In the genomic region with DNA sequence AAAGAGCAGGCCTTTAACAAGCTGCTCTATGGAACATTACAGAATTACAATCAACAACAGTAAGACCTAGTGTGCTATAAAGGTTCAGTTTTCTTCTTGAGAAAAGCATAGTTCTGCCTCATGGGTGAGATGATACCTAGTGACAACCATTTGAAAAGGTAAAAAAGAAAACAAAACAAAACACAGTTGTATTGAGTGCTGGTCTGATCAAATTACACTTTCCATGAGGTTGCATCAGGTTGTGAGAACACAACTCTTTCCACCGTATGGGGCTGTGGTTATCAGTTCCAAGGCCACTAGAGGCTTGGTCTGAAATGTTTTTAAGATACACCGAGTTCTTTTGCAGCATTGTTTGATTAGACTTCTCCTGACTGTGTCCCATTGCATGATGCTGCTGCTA, we compare ENCODE assay signal across 9 mouse cellular contexts. TPM values are rescaled to one million over a fixed set of nuclear protein-coding genes. Genes with fewer than 3 reads are reported as not detected.
A peak's percentile ranks its signal among the peaks of the same experiment; 100 is the strongest.
DNase-seq lines count a peak whose midpoint lies in the region; ATAC-seq and TF ChIP-seq lines count a peak whose summit lies in the region.
"Had no signal": no experiment of that assay in that cellular context is flagged by ENCODE, and none has a peak within 500 bp of the region (broad histone marks: within the 10 kb centered on the region; RNA-seq: fewer than 3 reads in every experiment).

No protein-coding gene starts in this region.

- ATAC-seq in forebrain, postnatal 0 days = no peak
- no peak for ATAC-seq in liver, embryonic 16.5 days (ENCODE audit: low read depth)

- H3K4me3 ChIP-seq in C2C12 (ENCODE audit: insufficient read depth, poor library complexity, severe bottlenecking) (peak overlapping the region; percentile 49), ES-Bruce4 (ENCODE audit: low read depth, low read length) (no peak overlapping the region)
- peak overlapping the region; percentile 48; the same call in 1 of the 2 replicates for H3K4me3 ChIP-seq in forebrain, postnatal 0 days (ENCODE audit: low read depth, low read length)
- H3K4me3 ChIP-seq in liver, embryonic 16.5 days (ENCODE audit: low read depth, low read length) = peak overlapping the region; percentile 70

- no peak overlapping the region for H3K27ac ChIP-seq in ES-Bruce4 (ENCODE audit: insufficient read depth, low read length)
- H3K27ac ChIP-seq in forebrain, postnatal 0 days (ENCODE audit: low read depth, low read length) = no peak overlapping the region
- no peak overlapping the region for H3K27ac ChIP-seq in liver, embryonic 16.5 days (ENCODE audit: low read length)

- H3K36me3 ChIP-seq in C2C12 (ENCODE audit: control insufficient read depth, insufficient read depth) (no peaks in the 10 kb centered on the region), ES-Bruce4 (ENCODE audit: control insufficient read depth, insufficient read depth, low read length, poor library complexity, severe bottlenecking) (peaks cover 30% of the 10 kb centered on the region)
- peaks cover 3% of the 10 kb centered on the region for H3K36me3 ChIP-seq in forebrain, postnatal 0 days (ENCODE audit: insufficient read depth)
- H3K36me3 ChIP-seq in liver, embryonic 16.5 days (ENCODE audit: control insufficient read depth, insufficient read depth) = peaks cover 13% of the 10 kb centered on the region; the same call in 1 of the 2 replicates

- peaks cover 47% of the 10 kb centered on the region for H3K9me3 ChIP-seq in ES-Bruce4 (replicated peaks; ENCODE audit: control insufficient read depth, insufficient read depth, low read length, poor library complexity, severe bottlenecking)
- H3K9me3 ChIP-seq in forebrain, postnatal 0 days (ENCODE audit: low read length) = peaks cover 11% of the 10 kb centered on the region; the same call in 1 of the 2 replicates
- peaks cover 9% of the 10 kb centered on the region for H3K9me3 ChIP-seq in liver, embryonic 16.5 days (replicated peaks; ENCODE audit: control insufficient read depth, low read length)

- peak overlapping the region; percentile 77 for H3K4me2 ChIP-seq in forebrain, postnatal 0 days (ENCODE audit: low read depth)
- peak overlapping the region; percentile 64; the same call in 1 of the 2 replicates for H3K4me2 ChIP-seq in liver, embryonic 16.5 days (ENCODE audit: low read depth, low read length)

- no peaks in the 10 kb centered on the region for H3K27me3 ChIP-seq in C2C12 (ENCODE audit: control insufficient read depth, insufficient read depth, insufficient read length)
- H3K27me3 ChIP-seq in ES-Bruce4 (ENCODE audit: control insufficient read depth, insufficient read depth, low read length, poor library complexity, severe bottlenecking) = no peaks in the 10 kb centered on the region
- H3K27me3 ChIP-seq in forebrain, postnatal 0 days (ENCODE audit: insufficient read depth, low read length) = no peaks in the 10 kb centered on the region
- no peaks in the 10 kb centered on the region for H3K27me3 ChIP-seq in liver, embryonic 16.5 days (ENCODE audit: control insufficient read depth, insufficient read depth, low read depth, low read length)

- peak overlapping the region; percentile 56 for H3K9ac ChIP-seq in ES-Bruce4 (ENCODE audit: low read depth, poor library complexity, severe bottlenecking)
- H3K9ac ChIP-seq in forebrain, postnatal 0 days = peak overlapping the region; percentile 58; the same call in 1 of the 2 replicates
- H3K9ac ChIP-seq in liver, embryonic 16.5 days (ENCODE audit: low read depth, low read length) = no peak overlapping the region

- TF ChIP-seq EP300 in ES-Bruce4 (IDR thresholded peaks at IDR 0.05; ENCODE audit: insufficient read depth, low read depth, low read length) = no peak

- TF ChIP-seq POLR2A in ES-Bruce4 (IDR thresholded peaks at IDR 0.05; ENCODE audit: insufficient read depth, low read length) = no peak

- no peak overlapping the region for H3ac ChIP-seq in C2C12 (ENCODE audit: control insufficient read depth, insufficient read length, low read depth)

- whole genome bisulfite sequencing in forebrain, postnatal 0 days = 86% methylated on average over 2 of the region's 2 CpGs
- 29% methylated on average over 2 of the region's 2 CpGs for WGBS in liver, embryonic 16.5 days (ENCODE audit: insufficient replicate concordance)

- H3K4me1 ChIP-seq in ES-Bruce4 (ENCODE audit: control insufficient read depth, insufficient read depth, low read length) = peaks cover 1% of the 10 kb centered on the region
- H3K4me1 ChIP-seq in forebrain, postnatal 0 days (ENCODE audit: insufficient read depth) = no peaks in the 10 kb centered on the region; the same call in 1 of the 2 replicates
- peaks cover 2% of the 10 kb centered on the region for H3K4me1 ChIP-seq in liver, embryonic 16.5 days (ENCODE audit: control insufficient read depth, low read depth, low read length)

- peaks cover 3% of the 10 kb centered on the region for H3K79me3 ChIP-seq in C2C12 (ENCODE audit: low read depth)

- TF ChIP-seq CTCF in C2C12 (IDR thresholded peaks at IDR 0.05; ENCODE audit: control insufficient read depth, insufficient read depth, insufficient read length) (no peak), ES-Bruce4 (IDR thresholded peaks at IDR 0.05; ENCODE audit: low read depth, low read length) (no peak)
- no peak for TF ChIP-seq CTCF in forebrain, postnatal 0 days (IDR thresholded peaks at IDR 0.05; ENCODE audit: low read depth)

- peak; percentile 1 for DNase-seq in forebrain, postnatal 0 days
- DNase-seq in left cerebral cortex, adult 18-20 months (ENCODE audit: low spot score in 2 of 2) = no peak
- DNase-seq in urinary bladder, postnatal 14 days (ENCODE audit: low spot score) = no peak
- DNase-seq in spleen, adult 18-20 months = no peak
- DNase-seq: cerebellum, adult 8-10 months; right cerebral cortex, postnatal 25 days had no signal

- peaks cover 6% of the 10 kb centered on the region for H3K79me2 ChIP-seq in C2C12 (ENCODE audit: control insufficient read depth, insufficient read depth)

TF ChIP-seq in C2C12, 6 proteins besides CTCF, POLR2A, EP300 and RAD21:
- TF ChIP-seq MYOD1 (IDR thresholded peaks at IDR 0.05; ENCODE audit: control insufficient read depth, insufficient read length, low read depth) (no peak), MYOG (IDR thresholded peaks at IDR 0.05; ENCODE audit: control insufficient read depth, extremely low read depth, insufficient read length) (no peak), FOSL1 (IDR thresholded peaks at IDR 0.05; ENCODE audit: insufficient read depth, low read length, poor library complexity, severe bottlenecking) (no peak), CEBPB (IDR thresholded peaks at IDR 0.05; ENCODE audit: low read depth) (no peak), MAX (IDR thresholded peaks at IDR 0.05) (no peak), USF1 (IDR thresholded peaks at IDR 0.05; ENCODE audit: low read depth) (no peak)

RNA-seq across cellular contexts. Expression of gene 2610044O15Rik8, which starts 30.1 kb away (rescaled TPM):
- polyA plus RNA-seq in C2C12 (2012; fragmentation: generic; extraction: Trizol) (6.7 TPM), ES-Bruce4 (2011; ENCODE audit: insufficient read depth, insufficient read length, low read depth, missing spikeins) (25.1 and 30.3 TPM in 2 replicates)
- 29.6 and 33.8 TPM in 2 replicates for total RNA-seq in forebrain, postnatal 0 days (2014; rRNA removed)
- 18.0 and 20.1 TPM in 2 replicates for polyA plus RNA-seq in forebrain, postnatal 0 days (2015; fragmentation: Nextera tagmentation; extraction: Ambion mirVana)
- polyA plus RNA-seq in liver, embryonic 16.5 days (2015; fragmentation: Nextera tagmentation; extraction: Ambion mirVana) = 6.1 and 7.1 TPM in 2 replicates
- total RNA-seq in left cerebral cortex, adult 18-20 months (2021) = 10 to 100 TPM; 22.5 to 23.5 TPM
